Mouse (Mus musculus): ENCODE measurements around the gene Midn. TPM values are rescaled to one million over a fixed set of nuclear protein-coding genes. Genes with fewer than 3 reads are reported as not detected.

The Midn gene
- total RNA-seq, 2 experiments from 2014 or later = 99.9 to 117 TPM

DNA sequence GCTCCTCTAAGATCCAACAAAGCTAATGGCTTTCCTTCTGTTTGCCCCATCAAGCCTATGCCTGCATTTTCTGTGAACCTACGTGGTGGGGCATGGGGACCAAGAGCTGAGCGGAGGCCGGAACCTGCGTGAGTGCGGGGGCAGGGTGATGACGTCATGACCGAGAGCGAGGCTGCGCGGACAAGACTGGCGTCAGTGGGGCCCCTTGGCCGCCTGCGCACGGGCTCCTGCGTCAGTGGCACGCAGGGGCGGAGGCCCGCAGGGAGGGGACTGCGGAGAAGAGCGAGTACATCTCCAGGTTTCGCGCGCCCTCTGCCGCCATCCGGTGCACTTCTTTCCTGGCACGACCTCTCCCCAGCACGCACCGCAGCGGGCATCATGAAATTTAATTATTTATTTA, 6.8 kb upstream of the Midn start:
- intact Hi-C loops (cut with DNase I) = loop anchor here (2.0 kb wide), 1 partner anchor 156 kb away; the partner anchor contains the start of gene Tmem259

DNA sequence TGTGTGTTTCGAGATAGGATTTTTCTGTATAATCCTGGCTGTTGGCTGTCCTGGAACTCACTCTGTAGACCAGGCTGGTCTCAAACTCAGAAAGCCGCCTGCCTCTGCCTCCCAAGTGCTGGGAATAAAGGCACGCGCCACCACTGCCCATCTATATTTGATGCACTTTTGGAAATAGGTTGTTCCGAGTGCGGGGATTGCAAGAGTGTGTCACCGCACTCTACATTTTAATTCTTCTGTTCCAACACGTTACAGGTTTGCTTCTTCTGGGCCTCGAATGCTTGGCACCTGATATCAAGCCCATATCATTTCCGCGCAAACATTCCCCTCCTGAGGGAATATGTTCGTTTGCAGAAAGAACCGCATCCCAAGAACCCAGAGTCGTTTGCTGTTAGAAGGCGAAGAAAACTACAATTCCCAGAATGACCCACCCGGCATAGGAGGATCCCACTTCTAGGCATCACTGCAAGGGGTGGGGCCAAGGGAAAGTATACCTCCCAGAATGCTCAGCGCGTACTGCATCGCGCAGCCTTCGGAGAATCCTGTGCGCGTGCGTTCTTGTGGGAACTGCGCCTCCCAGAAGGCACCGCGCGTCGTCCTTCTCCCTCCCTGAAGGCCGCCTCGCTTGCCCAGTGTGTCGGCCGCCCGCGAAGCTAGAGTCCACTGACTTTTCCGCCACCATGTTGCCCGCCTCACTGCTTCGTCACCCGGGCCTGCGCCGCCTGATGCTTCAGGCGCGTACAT, 6.1 kb upstream of the Midn start:
- intact Hi-C loops (cut with DNase I) = loop anchor here (2.0 kb wide), 2 partner anchors 157 to 181 kb away; partner anchors contain the start of genes Tmem259 and Wdr18
- DNase-seq = peak; percentile 89 to 91

More for the DNA sequence above, 6.8 kb upstream of the Midn start:
- peak; percentile 93 to 94 for DNase-seq

DNA sequence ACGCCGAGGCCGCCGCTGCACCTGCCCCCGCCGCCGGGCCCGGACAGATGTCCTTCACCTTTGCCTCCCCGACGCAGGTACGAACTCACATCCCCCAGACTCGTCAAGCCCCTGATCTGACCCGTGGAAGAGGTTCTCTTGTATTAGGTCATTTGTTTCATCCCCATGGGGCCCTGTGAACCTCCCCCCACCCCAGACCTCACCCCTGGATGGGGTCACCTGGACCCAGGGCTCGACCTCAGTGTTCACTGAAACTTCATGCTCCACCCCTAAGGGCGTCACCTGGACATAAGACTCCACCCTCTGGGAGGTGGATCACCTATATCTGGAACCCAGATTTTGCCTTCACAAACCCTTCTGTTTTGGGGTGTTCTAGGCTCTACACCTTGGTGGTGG, 5.5 kb upstream of the Midn start:
- intact Hi-C loops (cut with DNase I) = loop anchor here (2.0 kb wide), 1 partner anchor 182 kb away; the partner anchor contains the start of gene Wdr18
- no peak for DNase-seq

DNA sequence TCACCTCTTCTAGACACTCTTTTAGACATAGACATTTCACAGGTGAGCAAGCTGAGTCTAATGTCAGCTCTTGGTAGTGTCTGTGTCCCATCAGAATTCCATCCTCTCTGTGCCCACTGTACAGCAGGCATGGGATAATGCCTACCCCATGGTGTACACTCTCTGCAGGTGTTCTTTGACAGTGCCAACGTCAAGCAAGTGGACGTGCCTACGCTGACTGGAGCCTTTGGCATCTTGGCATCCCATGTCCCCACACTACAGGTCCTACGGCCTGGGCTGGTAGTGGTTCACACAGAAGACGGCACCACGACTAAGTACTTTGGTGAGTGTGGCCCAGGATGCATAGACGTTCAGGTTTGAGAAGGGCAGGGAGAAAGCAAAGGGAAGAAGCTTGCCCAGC, 4.4 kb upstream of the Midn start:
- intact Hi-C loops (cut with DNase I) = loop anchor here (2.0 kb wide), 2 partner anchors 21 to 183 kb away; partner anchors contain the start of genes Cirbp and Wdr18
- no peak for DNase-seq

DNA sequence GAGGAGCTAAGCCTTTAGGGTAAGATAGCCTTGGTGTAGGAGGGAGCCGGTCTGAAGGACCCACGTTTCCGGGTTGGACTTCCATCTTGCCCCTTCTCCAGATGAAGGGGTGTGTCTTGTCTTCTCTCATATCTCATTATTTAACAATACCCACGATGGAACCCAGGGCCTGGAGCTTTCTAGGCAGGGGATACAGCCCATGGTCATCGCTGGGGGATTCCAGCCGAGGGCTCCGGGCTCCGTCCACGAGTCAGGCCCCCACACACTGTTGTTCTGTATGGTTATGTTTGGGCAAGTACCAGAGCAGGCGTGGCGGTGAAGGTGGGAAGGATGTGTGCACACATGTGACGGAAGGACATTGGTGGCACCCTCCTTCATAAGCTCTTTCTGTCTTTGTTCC, 3.9 kb upstream of the Midn start:
- no peak for DNase-seq
- intact Hi-C loops (cut with DNase I) = loop anchor here (2.0 kb wide), 1 partner anchor 21 kb away; the partner anchor contains the start of gene Cirbp

DNA sequence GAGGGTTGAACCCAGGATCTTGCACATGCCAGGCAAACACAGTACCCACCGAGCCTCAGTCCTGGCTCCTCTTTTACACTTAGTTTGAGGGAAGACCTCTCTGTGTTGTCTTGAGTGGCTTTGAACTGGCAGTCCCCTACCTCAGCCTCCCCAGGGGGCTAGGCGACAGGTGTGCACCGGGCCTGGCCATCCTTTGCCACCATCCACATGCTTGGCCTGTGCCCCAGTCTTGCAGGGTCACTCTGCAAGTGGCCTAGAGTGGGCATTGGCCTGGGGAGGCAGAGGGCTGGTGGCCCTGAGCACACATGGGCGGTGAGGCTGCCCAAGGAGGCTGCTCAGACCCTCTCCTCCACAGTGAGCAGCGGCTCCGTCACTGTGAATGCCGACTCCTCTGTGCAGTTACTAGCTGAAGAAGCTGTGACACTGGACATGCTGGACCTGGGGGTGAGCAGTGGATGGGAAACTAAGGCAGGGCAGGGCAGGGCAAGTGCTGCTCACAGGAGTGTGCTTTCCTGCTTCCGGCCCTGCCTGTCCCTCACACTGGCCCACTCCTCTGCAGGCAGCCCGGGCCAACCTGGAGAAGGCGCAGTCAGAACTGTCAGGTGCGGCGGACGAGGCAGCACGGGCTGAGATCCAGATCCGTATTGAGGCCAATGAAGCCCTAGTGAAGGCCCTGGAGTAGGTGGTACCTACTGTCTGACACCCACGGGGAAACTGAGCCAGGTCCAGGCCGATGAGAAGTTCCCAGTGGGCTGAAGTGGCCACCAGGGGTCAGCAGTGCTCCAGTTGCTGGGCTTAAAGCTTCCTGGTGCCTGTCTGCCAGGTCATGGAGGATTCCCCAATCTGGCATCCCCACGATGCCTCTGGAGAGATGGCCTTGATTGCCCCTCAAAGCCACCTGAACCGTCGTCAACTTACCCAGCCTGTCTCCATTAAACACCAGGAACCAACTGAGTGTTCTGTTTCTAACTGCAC, 2.9 kb upstream of the Midn start:
- intact Hi-C loops (cut with DNase I) = loop anchor here (2.0 kb wide), 1 partner anchor 20 kb away; the partner anchor contains the start of gene Cirbp

DNA sequence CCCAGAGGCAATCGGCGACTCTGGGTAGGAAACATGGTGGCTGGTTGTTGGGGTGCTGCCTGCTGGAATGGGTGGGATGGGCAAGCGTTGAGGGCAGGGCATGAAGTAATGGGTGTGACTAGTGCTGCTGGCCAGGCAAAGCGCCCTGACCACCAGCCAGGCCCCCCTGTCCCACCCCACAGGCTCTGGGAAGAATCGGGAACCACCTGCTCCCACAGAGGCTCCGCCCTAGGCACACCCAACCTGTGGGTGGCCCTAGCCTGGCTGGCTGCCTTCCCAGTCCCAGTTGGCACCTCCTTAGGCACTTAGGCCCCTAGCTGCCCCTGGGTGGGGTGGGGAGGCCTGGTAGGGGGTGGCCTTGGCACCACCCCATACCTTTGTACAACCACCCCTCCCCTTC, 2.2 kb upstream of the Midn start:
- intact Hi-C loops (cut with DNase I) = loop anchor here (2.0 kb wide), 1 partner anchor 19 kb away; the partner anchor contains the start of gene Cirbp
- peak; percentile 56 to 69 for DNase-seq

More for the DNA sequence above, 2.9 kb upstream of the Midn start:
- peak; percentile 86 to 87 for DNase-seq

DNA sequence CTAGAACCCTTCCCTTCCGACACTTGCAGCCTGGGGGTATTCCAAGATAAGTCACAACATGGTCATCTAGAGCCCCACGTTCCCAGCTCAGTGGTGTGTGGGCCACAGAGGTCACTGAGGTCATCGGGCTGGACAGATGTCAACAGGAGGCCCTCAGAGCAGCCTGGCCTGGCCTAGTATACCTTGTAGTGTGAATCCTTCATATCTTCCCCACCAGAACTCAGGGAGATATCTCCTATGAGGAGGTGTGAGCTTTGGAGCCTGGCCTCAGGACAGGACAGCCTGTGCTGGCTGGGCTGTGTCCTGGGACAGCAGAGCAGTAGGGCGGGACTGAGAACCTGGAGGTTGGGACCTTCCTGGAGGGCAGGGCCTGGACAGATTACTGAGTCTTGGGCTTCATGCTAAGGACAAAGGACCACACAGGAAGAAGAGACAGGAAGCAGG, 1.5 kb upstream of the Midn start:
- DNase-seq = peak; percentile 62 to 68
- intact Hi-C loops (cut with DNase I) = no loop called here

DNA sequence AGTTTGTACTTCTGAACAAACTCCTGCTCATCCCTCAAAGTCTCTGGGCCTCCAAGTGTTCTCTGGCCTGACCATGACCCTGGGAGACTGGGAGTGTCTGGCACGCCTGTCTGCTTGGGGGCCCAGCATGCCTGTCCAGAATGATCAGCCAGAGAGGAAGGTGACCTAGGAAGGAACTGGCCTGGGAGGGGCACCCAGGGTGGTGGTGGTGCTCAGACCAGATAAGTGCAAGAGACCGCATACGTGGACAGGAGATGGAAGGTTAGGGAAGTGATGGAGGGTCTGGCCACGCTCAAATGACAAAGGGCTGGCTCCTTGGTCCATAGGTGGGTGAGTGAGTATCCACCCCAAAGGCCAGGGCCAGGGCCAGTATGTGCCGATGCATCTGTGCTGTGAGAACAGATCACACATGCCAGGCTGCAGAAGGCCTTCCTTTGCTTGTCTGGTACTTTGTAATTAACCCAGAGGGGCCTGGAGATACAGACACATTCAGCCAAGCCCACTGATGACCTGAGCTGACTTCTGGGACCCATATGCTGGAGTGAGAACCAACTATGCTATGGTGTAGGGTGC, 840 bp upstream of the Midn start:
- intact Hi-C loops (cut with DNase I) = no loop called here
- DNase-seq = peak in 1 of 2 experiments; percentile 43

DNA sequence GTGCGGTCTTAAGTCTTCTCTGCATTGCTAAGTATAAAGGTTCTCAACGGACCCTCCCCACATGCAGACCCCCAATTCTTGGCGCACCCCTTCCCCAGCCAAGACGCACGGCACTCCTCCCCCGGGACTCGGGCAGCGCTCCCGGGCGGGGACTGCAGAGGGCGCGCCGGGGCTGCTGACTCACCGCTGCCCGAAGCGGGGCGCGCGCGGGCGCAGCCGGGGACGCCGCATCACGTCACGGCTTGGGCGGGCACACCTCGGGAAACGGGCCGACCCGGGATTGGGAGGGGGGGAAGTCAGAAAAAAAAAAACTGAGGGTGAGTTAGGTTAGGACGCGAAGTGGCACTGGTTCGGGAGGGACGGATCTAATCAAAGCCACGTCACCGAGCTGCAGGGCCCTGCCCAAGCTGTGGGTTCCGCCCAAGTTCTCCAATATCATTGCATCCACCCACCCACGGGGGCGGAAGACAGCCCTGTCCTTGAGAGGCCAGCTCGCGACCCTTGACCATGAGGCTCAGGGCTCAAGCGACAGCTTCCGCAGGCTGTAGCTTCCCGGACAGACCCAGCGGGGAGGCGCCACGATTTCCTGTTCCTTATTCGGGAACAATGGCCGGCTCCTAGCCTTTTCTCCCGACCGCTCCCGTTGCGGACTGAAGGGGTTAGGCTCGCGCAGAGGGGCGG, 678 bp downstream of the Midn start:
- peak; percentile 96 to 97 for DNase-seq
- intact Hi-C loops (cut with DNase I) = loop anchor here (1.0 kb wide), 1 partner anchor 17 kb away; the partner anchor contains the start of gene Cirbp

DNA sequence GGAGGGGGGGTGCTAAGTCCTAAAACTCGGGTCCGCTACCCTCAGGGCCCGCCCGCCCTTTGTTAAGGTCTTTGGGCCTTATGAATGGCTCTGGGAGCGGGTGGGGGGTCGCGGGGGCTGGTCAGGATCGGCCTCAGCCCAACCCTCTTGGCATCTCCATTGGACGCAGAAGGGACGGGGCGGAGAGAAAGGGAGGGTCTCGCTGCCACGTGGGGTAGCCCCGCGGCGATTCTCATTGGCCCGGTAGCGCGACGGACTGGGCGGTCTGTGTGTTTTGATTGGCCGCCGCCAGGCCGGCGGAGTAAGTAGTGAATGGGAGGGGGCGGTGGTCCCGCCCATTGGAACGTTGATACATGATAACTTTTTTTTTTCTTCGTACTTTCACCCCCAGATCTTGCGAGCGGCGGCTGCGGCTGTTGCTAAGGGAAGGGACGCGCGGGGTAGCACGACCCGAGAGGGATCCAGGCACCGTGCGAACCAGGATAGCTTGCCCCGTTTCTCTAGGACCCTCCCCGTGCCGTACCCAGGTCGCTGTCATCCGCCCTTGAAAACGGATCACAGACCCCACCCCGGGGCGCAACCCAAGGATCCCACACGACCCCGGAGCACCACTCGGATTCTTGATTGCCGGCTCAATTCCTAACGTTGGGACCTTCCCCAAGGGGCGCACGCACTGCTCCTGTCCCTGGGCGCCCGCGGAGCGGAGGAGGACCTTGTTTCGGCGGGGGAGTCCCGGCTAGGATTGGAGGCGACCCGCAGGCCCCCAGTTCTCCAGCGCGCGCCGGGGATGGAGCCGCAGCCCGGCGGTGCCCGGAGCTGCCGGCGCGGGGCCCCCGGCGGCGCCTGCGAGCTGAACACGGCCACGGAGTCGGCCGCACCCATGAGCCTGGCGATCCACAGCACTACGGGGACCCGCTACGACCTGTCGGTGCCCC, 1.5 kb downstream of the Midn start:
- intact Hi-C loops (cut with DNase I) = loop anchor here (1.0 kb wide), 1 partner anchor 9 kb away; no protein-coding TSS in a partner anchor
- peak; percentile 91 to 95 for DNase-seq

DNA sequence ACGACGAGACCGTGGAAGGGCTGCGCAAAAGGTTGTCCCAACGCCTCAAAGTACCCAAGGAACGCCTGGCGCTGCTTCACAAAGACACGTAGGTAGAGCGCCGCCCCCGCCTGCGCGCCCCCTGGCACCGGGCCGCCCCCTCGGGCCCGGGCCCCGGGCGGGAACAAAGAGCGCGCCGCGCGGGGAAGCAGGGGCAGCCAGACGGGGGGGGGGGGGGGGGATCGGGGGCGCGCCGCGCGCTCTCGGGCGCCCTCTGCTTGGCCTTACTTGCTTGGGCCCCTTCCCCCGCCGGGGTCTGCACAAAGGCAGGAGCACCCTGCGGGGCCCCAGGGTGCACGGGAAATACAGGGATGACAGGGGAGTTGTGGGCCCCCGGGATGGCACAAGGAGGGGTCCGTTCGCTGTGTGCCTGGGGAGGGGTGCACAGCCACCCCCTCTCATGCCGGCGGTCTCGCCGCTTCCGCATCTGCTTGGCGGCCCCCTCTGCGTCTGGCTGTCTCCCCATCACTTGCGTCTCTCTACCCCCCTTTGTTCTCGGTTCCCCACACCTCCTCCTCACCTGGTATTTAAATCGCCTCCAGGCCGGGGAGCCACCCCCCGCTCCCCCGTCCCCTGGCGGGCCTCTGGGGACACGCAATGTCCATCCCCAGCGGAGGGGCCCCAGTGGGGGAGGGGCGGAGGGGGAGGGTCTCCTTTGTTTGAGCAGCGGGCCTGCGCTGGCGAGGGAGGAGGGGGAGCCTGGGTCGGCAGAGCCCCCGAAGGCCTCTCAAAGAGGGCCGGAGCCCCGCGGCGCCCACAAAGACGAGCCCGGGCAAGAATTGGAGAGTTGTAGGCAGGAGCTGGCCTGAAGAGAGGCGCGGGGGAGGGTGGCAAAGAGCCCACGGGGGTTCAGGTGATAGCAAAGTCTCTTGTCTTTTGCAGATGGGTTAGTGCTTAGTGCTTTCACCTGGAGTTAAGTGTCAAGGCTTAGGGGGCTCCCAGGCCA, 2.4 kb downstream of the Midn start:
- intact Hi-C loops (cut with DNase I) = loop anchor here (1.0 kb wide), 1 partner anchor 8 kb away; no protein-coding TSS in a partner anchor
- peak; percentile 55 to 79 for DNase-seq

DNA sequence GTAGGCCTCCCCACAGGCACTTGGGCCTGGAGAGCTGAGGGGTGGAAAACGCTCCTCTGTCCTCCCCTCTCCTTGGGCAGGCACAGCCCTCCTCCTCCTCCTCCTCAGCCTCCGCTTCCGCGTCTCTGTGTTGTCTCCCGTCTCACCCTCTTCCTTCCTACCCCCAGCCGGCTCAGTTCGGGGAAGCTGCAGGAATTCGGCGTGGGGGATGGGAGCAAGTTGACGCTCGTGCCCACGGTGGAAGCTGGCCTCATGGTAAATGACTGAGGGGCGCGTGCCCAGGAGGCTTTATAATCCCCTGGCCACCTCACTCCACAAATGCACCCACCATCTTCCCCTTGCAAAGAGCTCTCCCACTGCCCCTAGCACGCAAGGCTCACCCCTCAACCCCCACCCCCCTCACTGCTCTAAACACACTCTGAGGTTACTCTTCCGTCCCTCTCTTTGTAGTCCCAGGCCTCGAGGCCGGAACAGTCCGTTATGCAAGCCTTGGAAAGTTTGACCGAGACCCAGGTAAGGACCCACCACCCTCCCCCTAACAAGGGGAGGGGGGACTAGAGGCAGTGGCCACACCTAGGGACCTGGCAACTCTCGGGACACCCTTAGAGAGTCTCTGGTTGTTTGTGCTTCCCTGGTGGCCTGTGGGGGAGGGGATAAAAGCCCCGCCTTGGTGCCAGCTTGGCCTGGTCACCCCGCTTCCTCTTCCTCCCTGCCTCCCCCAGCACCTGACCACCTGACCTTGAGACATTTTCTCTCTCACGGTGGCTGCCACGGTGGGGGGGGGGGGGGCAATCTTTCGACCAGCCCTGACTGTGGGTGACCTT, 3.4 kb downstream of the Midn start:
- peak; percentile 69 to 73 for DNase-seq
- intact Hi-C loops (cut with DNase I) = no loop called here

DNA sequence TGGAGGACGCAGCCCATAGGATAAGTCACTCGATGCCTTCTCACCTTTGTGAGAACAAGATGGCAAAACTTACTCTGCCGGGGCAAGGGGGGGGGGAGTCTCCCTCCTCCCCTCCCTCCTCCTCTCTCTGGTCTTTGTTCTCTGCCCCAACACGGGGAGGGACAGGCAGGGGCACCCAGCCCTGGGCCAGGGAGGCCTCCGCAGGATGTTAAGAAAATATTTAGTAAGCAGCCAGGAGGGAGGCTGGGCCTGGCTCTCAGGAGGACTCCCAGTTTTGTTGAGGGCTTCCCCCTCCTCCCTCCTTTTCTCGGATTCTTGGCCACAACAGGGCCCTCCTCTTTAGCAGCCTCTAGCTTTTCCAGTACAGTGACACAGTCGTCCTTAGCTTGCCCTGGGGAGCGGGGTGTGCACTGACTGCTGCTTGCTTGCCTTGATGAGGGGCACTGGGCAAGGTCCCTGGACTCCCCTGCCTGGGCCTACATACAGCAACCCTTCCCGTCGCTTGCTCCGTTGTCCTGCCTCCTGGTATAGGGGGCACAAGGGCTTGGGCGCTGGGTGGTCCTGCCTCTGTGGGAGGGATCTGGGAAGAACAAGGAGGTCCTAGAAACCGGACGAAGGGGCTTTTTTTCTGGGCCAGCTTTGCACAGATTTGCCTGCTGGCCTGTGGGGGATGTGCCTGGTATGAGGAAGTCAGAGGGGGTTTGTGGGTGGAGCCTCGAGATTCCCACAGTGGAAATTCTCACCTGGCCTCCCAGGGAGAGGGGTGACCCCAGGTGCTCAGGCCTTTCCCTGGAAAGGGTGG, 4.2 kb downstream of the Midn start:
- peak; percentile 59 to 71 for DNase-seq
- intact Hi-C loops (cut with DNase I) = no loop called here

DNA sequence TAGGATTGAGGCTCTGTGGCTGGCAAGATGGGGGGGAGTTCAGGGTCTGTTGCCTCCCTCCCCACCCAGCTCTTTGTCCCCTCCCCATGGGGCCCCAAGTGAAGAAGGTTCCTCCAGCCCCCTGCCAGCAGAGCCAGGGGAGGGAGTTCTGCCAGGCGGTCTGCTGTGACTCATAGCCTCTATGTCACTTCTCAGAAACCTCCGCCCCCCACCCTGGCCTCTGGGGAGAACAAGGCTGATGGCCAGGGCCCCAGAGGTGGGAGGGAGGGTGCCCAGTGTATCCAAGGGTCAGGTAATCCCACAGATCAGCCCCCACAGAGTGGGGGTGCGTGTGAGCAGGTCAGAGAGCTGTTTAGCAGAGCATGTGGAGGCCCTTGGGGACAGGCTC, 4.8 kb downstream of the Midn start:
- intact Hi-C loops (cut with DNase I) = no loop called here
- peak in 1 of 2 experiments; percentile 67 for DNase-seq

DNA sequence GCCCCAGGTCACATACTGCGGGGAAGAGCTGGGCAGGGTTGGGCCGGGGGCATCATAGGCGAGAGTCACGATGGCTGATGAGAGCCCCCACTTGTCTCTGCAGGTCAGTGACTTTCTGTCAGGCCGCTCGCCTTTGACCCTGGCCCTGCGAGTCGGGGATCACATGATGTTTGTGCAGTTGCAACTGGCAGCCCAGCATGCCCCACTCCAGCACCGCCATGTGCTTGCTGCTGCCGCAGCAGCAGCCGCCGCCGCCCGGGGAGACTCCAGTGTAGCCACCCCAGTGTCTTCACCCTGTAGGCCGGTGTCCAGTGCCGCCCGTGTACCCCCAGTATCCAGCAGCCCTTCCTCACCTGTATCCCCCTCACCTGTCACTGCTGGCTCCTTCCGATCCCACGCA, 5.6 kb downstream of the Midn start:
- intact Hi-C loops (cut with DNase I) = no loop called here
- DNase-seq = no peak

Data from heart, postnatal 36 days (tissue).